Mouse (Mus musculus): ENCODE data around the gene Sema3a.

DNA sequence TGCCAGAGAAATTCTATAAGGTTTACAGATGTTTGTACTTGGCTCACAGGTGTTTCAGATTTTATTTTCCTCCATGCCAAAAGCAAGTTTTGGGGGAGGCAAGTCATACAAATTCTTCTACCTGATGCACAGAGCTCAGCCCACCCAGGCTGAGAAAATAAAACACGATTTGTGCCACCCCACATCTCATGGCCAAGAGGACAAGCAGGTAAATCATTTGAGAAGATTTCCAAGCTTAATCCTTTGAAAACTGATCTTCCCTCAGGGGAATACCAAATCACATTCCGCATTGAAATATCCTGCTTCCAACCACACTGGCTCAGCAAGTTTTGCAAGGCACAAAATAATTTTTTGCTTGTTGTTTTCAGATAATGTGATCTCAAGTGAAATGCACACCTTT is 206.2 kb downstream of the Sema3a start:
- TF ChIP-seq GATA1 (IDR thresholded peaks at IDR 0.05; ENCODE audit: borderline replicate concordance, low read length) (no peak), FLI1 (IDR thresholded peaks at IDR 0.05; ENCODE audit: low read length) (no peak)
